Mouse (Mus musculus) heart, adult 8-10 months (tissue): Measurements from ENCODE around the gene Stk32c. TPM values are rescaled to one million over a fixed set of nuclear protein-coding genes. Genes with fewer than 3 reads are reported as not detected.

Source experiments
- DNase-seq: peaks from one replicate; pipeline ENCODE4 v3.0.0; 2022; ENCODE audit warnings: low spot score
- total RNA-seq, 4 experiments: library from RNA; stranded (reverse); gene quantifications; 2 replicates each; pipeline ENCODE4 v1.2.4; 2022

Gene Stk32c
- total RNA-seq, 4 experiments from 2014 or later: 0.41 to 0.92 (median 0.43) TPM

- peak; percentile 30 for DNase-seq
Measured at GRCm38 (mm10) chr7:139200108-139200507, 13.0 kb downstream of the Stk32c start.

GRCm38 (mm10) chr7:139197022-139197421 lies 16.1 kb downstream of the Stk32c start:
- no peak for DNase-seq

GRCm38 (mm10) chr7:139191619-139192018 lies 21.5 kb downstream of the Stk32c start:
- DNase-seq: no peak

GRCm38 (mm10) chr7:139190616-139191015 lies 22.5 kb downstream of the Stk32c start:
- no peak for DNase-seq

- DNase-seq: no peak
Measured at GRCm38 (mm10) chr7:139188634-139189207, 24.4 kb downstream of the Stk32c start.

GRCm38 (mm10) chr7:139187771-139188633 lies 25.1 kb downstream of the Stk32c start:
- peak; percentile 45 for DNase-seq

- DNase-seq: no peak
Measured at GRCm38 (mm10) chr7:139187277-139187676, 25.8 kb downstream of the Stk32c start.

- DNase-seq: no peak
Measured at GRCm38 (mm10) chr7:139186436-139186835, 26.7 kb downstream of the Stk32c start.

- DNase-seq: no peak
Measured at GRCm38 (mm10) chr7:139185971-139186370, 27.1 kb downstream of the Stk32c start.

- DNase-seq: no peak
Measured at GRCm38 (mm10) chr7:139184846-139185245, 28.3 kb downstream of the Stk32c start.

GRCm38 (mm10) chr7:139184396-139184795 lies 28.7 kb downstream of the Stk32c start:
- DNase-seq: no peak

GRCm38 (mm10) chr7:139180058-139180457 lies 33.0 kb downstream of the Stk32c start:
- no peak for DNase-seq

GRCm38 (mm10) chr7:139179299-139179698 lies 33.8 kb downstream of the Stk32c start:
- DNase-seq: no peak

- DNase-seq: no peak
Measured at GRCm38 (mm10) chr7:139169143-139169542, 44.0 kb downstream of the Stk32c start.

- no peak for DNase-seq
Measured at GRCm38 (mm10) chr7:139164410-139164809, 48.7 kb downstream of the Stk32c start.

GRCm38 (mm10) chr7:139158956-139159355 lies 54.2 kb downstream of the Stk32c start:
- no peak for DNase-seq

GRCm38 (mm10) chr7:139158549-139158948 lies 54.6 kb downstream of the Stk32c start:
- no peak for DNase-seq

GRCm38 (mm10) chr7:139157541-139157940 lies 55.6 kb downstream of the Stk32c start:
- no peak for DNase-seq

- DNase-seq: peak; percentile 36
Measured at GRCm38 (mm10) chr7:139156341-139157058, 56.6 kb downstream of the Stk32c start.

GRCm38 (mm10) chr7:139152927-139153326 lies 60.2 kb downstream of the Stk32c start:
- peak; percentile 21 for DNase-seq

- DNase-seq: no peak
Measured at GRCm38 (mm10) chr7:139151116-139151515, 62.0 kb downstream of the Stk32c start.

GRCm38 (mm10) chr7:139149373-139149772 lies 63.7 kb downstream of the Stk32c start:
- no peak for DNase-seq
